Mouse (Mus musculus): ENCODE results near the gene Phf21a. TPM values are rescaled to one million over a fixed set of nuclear protein-coding genes. Genes with fewer than 3 reads are reported as not detected.
A peak's percentile ranks its signal among the peaks of the same experiment; 100 is the strongest.

The Phf21a gene
- total and polyA plus RNA-seq, 3 experiments = 26.4 to 30.2 (median 27.6) TPM

DNA sequence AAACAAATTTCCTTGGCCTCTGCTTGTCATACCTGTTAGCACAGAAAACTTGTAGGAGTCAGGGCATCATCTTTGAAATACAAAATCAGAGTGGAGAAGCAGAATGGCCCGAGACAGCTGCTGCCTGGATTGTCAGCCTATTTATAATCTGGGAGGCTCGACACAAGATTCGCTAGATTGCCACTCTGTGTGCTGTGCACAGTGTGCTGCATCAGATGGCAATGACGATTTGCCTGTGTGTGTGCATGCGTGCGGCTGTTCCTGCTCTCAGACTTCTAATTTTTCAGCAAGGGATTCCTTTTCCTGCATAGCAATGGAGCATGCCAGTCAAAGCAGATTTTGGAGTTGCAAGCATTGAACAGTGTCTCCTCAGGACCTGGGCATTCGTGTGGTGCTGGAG lies 185.7 kb downstream of the Phf21a start:
- peaks cover 2% of the 10 kb centered on the region for H3K79me2 ChIP-seq (replicated peaks; ENCODE audit: control insufficient read depth, insufficient read depth, low read length)
- H3K36me3 ChIP-seq (ENCODE audit: control insufficient read depth, insufficient read depth, low read length) = no peaks in the 10 kb centered on the region
- 77% methylated on average over 7 of the region's 7 CpGs for WGBS
- no peak overlapping the region for H3K4me3 ChIP-seq
- peaks cover 1% of the 10 kb centered on the region; the same call in 1 of the 2 replicates for H3K4me1 ChIP-seq (ENCODE audit: control insufficient read depth, insufficient read depth, low read length)
- intact Hi-C loops (cut with DNase I) = no loop called here
- H3K9ac ChIP-seq (ENCODE audit: low read depth, low read length) = no peak overlapping the region
- H3K27ac ChIP-seq = no peak overlapping the region
- no peaks in the 10 kb centered on the region for H3K27me3 ChIP-seq (ENCODE audit: control insufficient read depth, insufficient read depth, low read length)
- TF ChIP-seq EP300 (IDR thresholded peaks at IDR 0.05; ENCODE audit: insufficient read depth, low read depth, low read length) (no peak), CTCF (IDR thresholded peaks at IDR 0.05) (no peak), POLR2A (IDR thresholded peaks at IDR 0.05; ENCODE audit: insufficient read depth, low read depth, low read length) (no peak)
- DNase-seq = no peak

DNA sequence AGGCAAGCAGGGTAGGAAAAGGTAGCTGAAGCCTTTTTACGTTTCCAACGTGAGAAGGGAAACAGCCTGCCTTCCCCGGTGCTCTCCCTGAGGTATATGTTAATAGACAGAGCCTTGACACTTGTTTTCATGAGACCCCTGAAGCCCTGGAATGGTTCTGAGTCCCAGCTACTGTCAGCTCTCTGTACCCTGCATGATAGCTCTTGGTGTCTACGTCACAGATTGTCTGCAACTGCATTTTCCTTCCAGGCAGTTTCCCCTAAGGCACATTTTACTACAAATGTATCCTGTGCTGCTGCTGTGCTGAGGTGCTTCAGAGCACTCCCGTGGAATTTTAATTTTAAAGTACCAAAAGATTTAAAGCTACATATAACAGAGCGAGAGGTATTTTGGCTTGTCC lies 186.5 kb downstream of the Phf21a start:
- TF ChIP-seq EP300 (IDR thresholded peaks at IDR 0.05; ENCODE audit: insufficient read depth, low read depth, low read length) = no peak
- TF ChIP-seq CTCF (IDR thresholded peaks at IDR 0.05) = no peak
- no peak for TF ChIP-seq POLR2A (IDR thresholded peaks at IDR 0.05; ENCODE audit: insufficient read depth, low read depth, low read length)
- Histone ChIP-seq H3K4me3 (no peak overlapping the region), H3K27me3 (ENCODE audit: control insufficient read depth, insufficient read depth, low read length) (no peaks in the 10 kb centered on the region), H3K4me1 (ENCODE audit: control insufficient read depth, insufficient read depth, low read length) (peaks cover 1% of the 10 kb centered on the region; the same call in 1 of the 2 replicates), H3K79me2 (replicated peaks; ENCODE audit: control insufficient read depth, insufficient read depth, low read length) (peaks cover 2% of the 10 kb centered on the region; the same call in 1 of the 2 replicates), H3K27ac (no peak overlapping the region), H3K9ac (ENCODE audit: low read depth, low read length) (no peak overlapping the region), H3K36me3 (ENCODE audit: control insufficient read depth, insufficient read depth, low read length) (no peaks in the 10 kb centered on the region)
- 85% methylated on average over 6 of the region's 6 CpGs for WGBS
- no peak for DNase-seq
- intact Hi-C loops (cut with DNase I) = no loop called here

DNA sequence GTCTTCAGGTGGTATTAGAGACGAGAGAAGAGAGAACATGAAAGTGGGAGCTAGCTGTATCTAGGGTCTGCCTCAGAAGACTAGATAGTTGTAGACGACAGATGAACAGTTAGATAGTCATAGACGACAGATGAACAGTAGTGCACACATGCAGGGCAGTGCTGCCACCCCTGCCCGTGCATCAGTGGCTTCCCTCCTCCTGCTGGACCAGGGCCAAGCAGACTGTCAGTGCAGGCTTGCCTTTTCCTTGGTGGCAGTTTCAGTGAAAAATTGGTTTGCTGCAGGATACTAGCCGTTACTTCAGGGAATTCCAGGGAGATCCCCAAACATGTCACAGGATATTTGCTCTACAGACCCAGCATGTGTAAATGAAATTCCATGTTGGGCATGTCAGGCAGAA lies 192.7 kb downstream of the Phf21a start:
- 50% methylated on average over 5 of the region's 5 CpGs for WGBS
- Histone ChIP-seq H3K27me3 (ENCODE audit: control insufficient read depth, insufficient read depth, low read length) (no peaks in the 10 kb centered on the region), H3K79me2 (replicated peaks; ENCODE audit: control insufficient read depth, insufficient read depth, low read length) (peaks cover 4% of the 10 kb centered on the region), H3K4me3 (no peak overlapping the region), H3K9ac (ENCODE audit: low read depth, low read length) (no peak overlapping the region), H3K27ac (no peak overlapping the region), H3K4me1 (ENCODE audit: control insufficient read depth, insufficient read depth, low read length) (no peaks in the 10 kb centered on the region), H3K36me3 (ENCODE audit: control insufficient read depth, insufficient read depth, low read length) (no peaks in the 10 kb centered on the region)
- DNase-seq = no peak
- intact Hi-C loops (cut with DNase I) = no loop called here
- no peak for TF ChIP-seq POLR2A (IDR thresholded peaks at IDR 0.05; ENCODE audit: insufficient read depth, low read depth, low read length)
- no peak for TF ChIP-seq CTCF (IDR thresholded peaks at IDR 0.05)
- TF ChIP-seq EP300 (IDR thresholded peaks at IDR 0.05; ENCODE audit: insufficient read depth, low read depth, low read length) = no peak

DNA sequence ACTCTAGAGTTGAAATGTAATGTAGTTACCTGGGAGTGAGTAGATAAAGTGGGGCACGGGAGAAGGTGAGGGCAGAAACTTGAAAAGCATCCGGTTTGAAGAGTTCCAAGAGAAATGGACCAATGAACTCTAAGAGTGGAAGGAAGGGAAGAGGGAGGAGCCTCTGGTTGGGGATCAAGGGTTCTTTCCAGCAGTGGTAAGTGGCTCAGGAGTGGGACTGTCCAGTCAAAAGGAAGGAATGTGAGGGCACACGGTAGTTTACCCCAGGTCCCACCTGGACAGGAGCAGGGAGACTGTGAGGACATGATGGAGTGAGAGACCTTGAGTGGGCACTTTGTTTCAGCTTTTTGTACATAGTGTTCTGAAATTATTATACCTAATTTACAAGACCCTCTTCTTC lies 196.4 kb downstream of the Phf21a start:
- H3K4me1 ChIP-seq (ENCODE audit: control insufficient read depth, insufficient read depth, low read length) = no peaks in the 10 kb centered on the region
- H3K9ac ChIP-seq (ENCODE audit: low read depth, low read length) = no peak overlapping the region
- H3K27ac ChIP-seq = no peak overlapping the region
- TF ChIP-seq POLR2A (IDR thresholded peaks at IDR 0.05; ENCODE audit: insufficient read depth, low read depth, low read length) (no peak), EP300 (IDR thresholded peaks at IDR 0.05; ENCODE audit: insufficient read depth, low read depth, low read length) (no peak), CTCF (IDR thresholded peaks at IDR 0.05) (no peak)
- WGBS = 74% methylated on average over 3 of the region's 3 CpGs
- no peaks in the 10 kb centered on the region for H3K36me3 ChIP-seq (ENCODE audit: control insufficient read depth, insufficient read depth, low read length)
- H3K4me3 ChIP-seq = no peak overlapping the region
- peaks cover 2% of the 10 kb centered on the region for H3K79me2 ChIP-seq (replicated peaks; ENCODE audit: control insufficient read depth, insufficient read depth, low read length)
- no peaks in the 10 kb centered on the region for H3K27me3 ChIP-seq (ENCODE audit: control insufficient read depth, insufficient read depth, low read length)
- DNase-seq = no peak
- intact Hi-C loops (cut with DNase I) = no loop called here

DNA sequence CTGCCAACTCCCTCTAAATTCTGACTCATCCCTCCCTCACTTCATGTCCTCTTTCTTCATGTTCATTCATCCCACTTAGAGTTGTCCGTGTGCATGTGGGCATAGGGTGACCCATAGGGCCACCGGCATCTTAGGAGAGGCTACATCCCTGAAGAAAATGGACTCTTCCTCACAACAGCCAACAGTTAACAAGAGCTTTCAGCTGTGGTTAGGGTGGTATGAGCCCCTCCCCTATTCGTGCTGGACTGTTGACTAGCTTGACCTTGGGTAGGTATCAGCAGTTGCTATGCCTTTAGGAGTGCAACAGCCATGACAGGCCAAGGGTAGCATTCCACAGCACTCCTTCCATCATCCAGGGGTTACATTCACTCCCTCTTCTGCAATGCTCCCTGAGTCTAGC lies 198.6 kb downstream of the Phf21a start:
- Histone ChIP-seq H3K4me1 (ENCODE audit: control insufficient read depth, insufficient read depth, low read length) (no peaks in the 10 kb centered on the region; the same call in 1 of the 2 replicates), H3K27ac (no peak overlapping the region), H3K9ac (ENCODE audit: low read depth, low read length) (no peak overlapping the region), H3K27me3 (ENCODE audit: control insufficient read depth, insufficient read depth, low read length) (no peaks in the 10 kb centered on the region), H3K4me3 (no peak overlapping the region), H3K79me2 (replicated peaks; ENCODE audit: control insufficient read depth, insufficient read depth, low read length) (no peaks in the 10 kb centered on the region; the same call in 1 of the 2 replicates), H3K36me3 (ENCODE audit: control insufficient read depth, insufficient read depth, low read length) (no peaks in the 10 kb centered on the region)
- 88% methylated on average over 3 of the region's 3 CpGs for WGBS
- intact Hi-C loops (cut with DNase I) = no loop called here
- no peak for DNase-seq
- TF ChIP-seq EP300 (IDR thresholded peaks at IDR 0.05; ENCODE audit: insufficient read depth, low read depth, low read length) = no peak

DNA sequence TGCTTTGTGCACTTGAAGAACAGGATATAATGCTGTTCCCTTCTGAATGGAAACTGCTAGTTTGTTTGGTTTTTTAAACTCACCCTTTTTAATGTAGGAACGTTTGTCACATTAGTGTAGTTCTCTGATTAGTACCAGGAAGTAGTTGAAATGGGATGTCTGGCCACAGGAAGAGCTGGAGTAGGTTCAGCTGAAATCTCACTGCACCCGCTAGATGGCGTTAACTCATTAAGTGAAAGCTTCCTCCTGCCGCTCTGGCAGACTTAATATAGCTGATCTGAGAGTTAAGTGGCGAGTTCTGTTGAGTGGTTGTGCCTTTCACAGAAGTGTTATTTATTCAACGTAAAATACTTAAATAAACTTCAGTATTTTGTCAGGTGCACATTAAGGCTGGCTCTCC lies 203.5 kb downstream of the Phf21a start:
- intact Hi-C loops (cut with DNase I) = loop anchor here (1.0 kb wide), 1 partner anchor 142 kb away; no protein-coding TSS in a partner anchor
- H3K27ac ChIP-seq = no peak overlapping the region
- 3% methylated on average over 6 of the region's 6 CpGs for WGBS
- no peak overlapping the region for H3K4me3 ChIP-seq
- no peaks in the 10 kb centered on the region for H3K36me3 ChIP-seq (ENCODE audit: control insufficient read depth, insufficient read depth, low read length)
- TF ChIP-seq EP300 (IDR thresholded peaks at IDR 0.05; ENCODE audit: insufficient read depth, low read depth, low read length) (peak; percentile 62; the same call in 1 of the 2 replicates), POLR2A (IDR thresholded peaks at IDR 0.05; ENCODE audit: insufficient read depth, low read depth, low read length) (no peak), CTCF (IDR thresholded peaks at IDR 0.05) (peak; percentile 95)
- peak; percentile 77 to 79 for DNase-seq
- no peaks in the 10 kb centered on the region for H3K79me2 ChIP-seq (replicated peaks; ENCODE audit: control insufficient read depth, insufficient read depth, low read length)
- H3K27me3 ChIP-seq (ENCODE audit: control insufficient read depth, insufficient read depth, low read length) = no peaks in the 10 kb centered on the region
- H3K9ac ChIP-seq (ENCODE audit: low read depth, low read length) = no peak overlapping the region
- H3K4me1 ChIP-seq (ENCODE audit: control insufficient read depth, insufficient read depth, low read length) = no peaks in the 10 kb centered on the region; the same call in 1 of the 2 replicates
